Mouse (Mus musculus) frontal cortex, postnatal 10 days (tissue): ENCODE data around the gene Naa16.
"Not testable (repeated sequence)": the region's sequence is repeated elsewhere in the genome, so short reads cannot be mapped to it uniquely, and the experiment has no call there.

ENCODE experiments used
- DNase-seq, 2 experiments: peaks; one replicate each; pipeline ENCODE4 v3.0.0; 2022; ENCODE audit warnings: low spot score in 2 of 2, mixed read lengths in 1 of 2

Naa16 gene

GRCm38 (mm10) chr14:79390265-79390926, at the start of gene Naa16:
TSS of gene Naa16 (minus strand) at chr14:79390778.
- peak; percentile 87 to 94 for DNase-seq

DNA sequence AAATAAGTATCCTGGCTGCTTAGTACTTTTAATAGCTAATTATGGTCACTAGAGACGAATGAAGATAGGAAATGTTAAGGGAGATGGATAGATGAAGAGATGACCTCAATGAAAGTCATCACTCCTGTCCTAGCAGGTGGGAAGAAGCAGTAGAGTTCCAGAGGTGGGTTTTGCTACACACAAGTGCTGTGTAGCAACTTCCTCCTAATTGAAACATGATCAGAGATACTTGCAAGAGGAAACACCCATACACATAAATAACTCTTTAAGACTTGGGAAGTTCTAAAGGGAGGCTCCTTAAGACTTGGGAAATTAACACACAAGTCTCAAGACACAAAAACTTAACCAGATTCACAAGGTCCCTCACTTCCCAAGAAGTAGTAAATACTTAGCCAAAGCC, 43.5 kb upstream of the Naa16 start:
- DNase-seq: no peak

DNA sequence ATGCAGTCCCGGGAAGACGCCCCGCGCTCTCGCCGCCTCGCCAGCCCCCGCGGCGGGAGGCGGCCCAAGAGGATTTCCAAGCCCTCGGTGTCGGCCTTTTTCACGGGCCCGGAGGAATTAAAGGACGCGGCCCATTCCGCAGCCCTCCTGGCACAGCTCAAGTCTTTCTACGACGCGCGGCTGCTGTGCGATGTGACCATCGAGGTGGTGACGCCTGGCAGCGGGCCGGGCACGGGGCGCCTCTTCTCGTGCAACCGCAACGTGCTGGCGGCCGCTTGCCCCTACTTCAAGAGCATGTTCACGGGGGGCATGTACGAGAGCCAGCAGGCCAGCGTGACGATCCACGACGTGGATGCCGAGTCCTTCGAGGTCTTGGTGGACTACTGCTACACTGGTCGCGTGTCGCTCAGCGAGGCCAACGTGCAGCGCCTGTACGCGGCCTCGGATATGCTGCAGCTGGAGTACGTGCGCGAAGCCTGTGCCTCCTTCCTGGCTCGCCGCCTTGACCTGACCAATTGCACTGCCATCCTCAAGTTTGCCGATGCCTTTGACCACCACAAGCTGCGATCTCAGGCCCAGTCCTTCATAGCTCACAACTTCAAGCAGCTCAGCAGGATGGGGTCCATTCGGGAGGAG, 36.3 kb upstream of the Naa16 start:
- DNase-seq: not testable (repeated sequence)

DNA sequence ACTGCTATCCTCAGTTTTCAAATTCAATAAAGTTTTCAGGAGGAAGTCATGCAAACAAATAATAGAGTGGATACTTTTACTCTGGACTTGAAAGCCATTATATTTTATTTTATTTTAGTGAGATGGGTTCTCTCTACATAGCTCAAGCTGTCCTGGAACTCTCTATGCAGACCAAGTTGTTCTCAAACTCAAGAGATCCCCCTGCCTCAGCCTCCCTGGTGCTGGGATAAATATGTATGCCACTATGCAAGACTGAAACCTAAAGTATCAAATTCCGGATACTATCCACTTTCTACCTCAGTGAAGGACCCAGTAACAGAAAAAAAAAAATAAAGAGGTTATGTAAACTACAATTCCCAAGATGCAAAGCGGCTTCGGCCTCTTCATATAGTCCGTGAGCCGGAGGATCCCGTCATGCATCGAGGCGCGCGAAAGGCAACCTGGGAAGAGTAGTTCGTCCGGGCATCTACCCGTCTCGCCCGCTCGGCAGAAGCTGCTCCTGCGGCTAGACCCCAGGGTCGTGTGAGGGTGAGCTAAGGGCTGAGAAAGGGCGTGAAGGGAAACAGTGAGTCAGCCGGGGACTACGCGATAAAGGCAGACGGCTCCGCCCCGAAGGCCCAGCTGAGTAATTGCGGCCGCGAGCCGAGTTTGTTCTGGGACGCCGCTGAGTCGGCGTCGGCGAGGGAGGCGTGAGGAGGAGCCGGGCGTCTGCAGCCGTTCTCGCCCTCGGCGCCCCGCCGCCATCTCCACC, 35.6 kb upstream of the Naa16 start, which contains the start of gene Kbtbd7:
Kbtbd7 (plus strand) TSS at position 533 of the 751 bp plus-strand sequence.
- DNase-seq: peak; percentile 89 to 90

DNA sequence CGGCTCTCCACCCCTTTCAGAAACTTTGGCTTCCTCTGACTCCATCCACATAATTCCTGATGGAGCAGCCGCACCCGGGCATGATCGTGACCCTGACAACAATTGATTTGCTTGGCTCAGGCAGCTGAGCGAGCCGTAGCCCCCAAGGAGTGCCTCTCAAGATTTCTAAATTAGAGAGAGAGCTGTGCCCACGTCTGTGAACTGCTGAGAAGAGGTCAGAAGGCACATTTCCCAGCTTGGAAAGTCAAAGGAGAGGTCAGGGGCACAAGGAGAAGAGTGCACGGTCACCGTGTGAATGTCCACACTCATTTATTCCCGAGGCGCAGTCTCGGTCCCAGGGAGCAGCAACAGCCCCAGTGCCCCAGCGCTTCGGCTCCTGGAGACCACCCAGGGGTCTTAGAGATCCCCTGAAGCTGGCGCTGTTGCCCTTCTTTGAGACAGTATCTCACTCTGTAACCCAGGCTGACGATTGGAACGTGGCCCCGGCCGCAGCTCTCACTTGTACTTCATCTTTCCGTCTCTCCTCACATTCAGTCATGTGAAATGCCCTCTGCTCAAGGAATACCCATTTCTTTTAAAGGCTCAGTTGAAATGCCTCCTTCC, 29.6 kb upstream of the Naa16 start:
- no peak for DNase-seq

- no peak for DNase-seq
These were observed 22.5 kb upstream of the Naa16 start for GRCm38 (mm10) chr14:79413121-79413520.

DNA sequence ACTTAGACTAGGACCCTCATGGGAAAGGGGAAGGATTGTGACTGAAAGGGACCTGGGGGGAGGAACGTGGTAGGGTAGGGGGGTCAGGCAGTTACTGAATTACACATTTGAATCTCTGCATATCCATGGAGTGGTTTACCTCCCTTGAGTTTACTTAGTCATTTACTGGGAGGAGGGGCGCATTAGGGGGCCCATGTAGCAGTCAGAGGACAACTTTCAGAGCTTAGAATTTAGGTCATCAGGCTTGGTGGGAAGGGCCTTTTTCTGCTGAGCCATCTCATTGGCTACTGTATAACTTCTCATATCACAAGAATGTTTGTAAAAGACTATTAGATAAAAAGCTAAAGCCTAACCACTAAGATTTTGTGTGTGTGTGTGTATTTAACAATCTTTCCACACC, 20.1 kb upstream of the Naa16 start:
- DNase-seq: no peak

- DNase-seq: no peak
These were observed 18.8 kb upstream of the Naa16 start for GRCm38 (mm10) chr14:79409278-79409830.

DNA sequence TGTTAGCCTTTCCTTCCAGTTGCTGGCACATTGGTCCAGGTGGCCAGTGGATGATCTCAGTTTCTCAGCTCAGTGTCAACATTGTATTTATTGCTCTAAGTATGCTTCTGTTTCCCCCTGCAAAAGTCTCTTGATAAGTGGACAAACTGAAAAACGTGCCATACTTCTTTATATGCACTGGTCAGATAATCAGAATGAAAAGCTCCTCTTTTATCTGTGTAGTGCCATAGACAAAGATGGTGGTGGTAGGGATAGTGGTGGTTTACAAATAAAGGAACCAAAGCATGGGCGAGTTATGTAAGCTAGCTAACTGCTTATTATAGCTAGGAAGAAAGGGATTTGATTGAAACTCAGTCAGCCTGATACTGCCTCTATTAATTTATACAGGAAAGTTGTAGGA, 17.1 kb upstream of the Naa16 start:
- no peak for DNase-seq

- DNase-seq: peak; percentile 47 to 57
These were observed 6.9 kb upstream of the Naa16 start, which contains the start of gene Mtrf1 for GRCm38 (mm10) chr14:79397321-79398122. TSS of gene Mtrf1 (plus strand) at chr14:79397772.

DNA sequence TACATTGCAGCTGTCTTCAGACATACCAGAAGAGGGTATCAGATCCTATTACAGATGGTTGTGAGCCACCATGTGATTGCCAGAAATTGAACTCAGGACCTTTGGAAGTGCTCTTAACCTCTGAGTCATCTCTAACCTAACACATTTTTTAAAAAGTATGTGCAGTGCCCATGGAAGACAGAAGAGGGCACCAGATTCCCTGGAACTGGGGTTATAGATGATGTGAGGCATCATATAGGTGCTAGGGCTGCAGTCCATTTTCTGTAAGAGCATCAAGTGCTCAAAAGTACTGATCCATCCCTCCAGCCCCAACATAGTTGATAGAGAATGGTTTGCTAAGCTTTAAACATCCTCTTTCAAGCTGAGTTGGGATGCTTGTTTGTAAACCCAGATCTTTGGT, 4.0 kb upstream of the Naa16 start:
- DNase-seq: no peak

GRCm38 (mm10) chr14:79393289-79393688, 2.7 kb upstream of the Naa16 start:
- DNase-seq: no peak

GRCm38 (mm10) chr14:79389438-79390264, 927 bp downstream of the Naa16 start:
- no peak for DNase-seq

- no peak for DNase-seq
These were observed 2.3 kb downstream of the Naa16 start for GRCm38 (mm10) chr14:79388304-79388703.

DNA sequence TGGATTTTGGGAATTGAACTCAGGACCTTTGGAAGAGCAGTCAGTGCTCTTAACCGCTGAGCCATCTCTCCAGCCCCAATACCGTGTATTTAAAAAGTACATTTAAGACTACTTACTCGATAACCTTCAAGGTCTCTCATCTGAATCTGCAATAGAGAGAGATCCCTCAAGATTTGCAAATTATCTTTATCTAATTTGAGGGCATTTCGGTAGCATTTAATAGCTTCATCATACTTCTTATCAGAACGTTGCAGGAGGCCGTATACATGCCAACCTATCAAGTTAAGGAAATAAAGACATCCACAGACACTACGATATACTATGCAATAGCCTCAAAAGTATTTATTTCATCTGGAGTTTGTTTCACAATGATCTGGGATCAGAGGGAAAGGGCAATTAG, 7.5 kb downstream of the Naa16 start:
- no peak for DNase-seq

DNA sequence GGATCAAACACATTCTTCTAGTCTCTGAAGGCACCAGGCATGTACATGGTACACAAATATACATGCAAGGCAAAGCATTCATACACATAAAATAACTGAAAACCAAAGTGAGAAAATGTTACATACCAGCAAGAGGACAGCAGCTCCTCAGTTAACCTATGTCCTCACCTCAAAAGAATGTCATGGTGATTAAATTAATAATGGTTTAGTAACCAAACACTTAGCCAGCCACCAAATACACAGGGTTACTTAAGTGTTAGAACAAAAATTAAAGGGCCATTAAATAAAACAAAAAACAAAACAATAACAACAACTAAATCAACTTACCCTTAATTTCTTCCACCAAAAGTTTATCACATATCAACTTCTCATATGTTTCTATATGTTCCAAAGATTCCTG, 13.5 kb downstream of the Naa16 start:
- DNase-seq: no peak

- DNase-seq: no peak
These were observed 32.5 kb downstream of the Naa16 start for GRCm38 (mm10) chr14:79358055-79358454.

GRCm38 (mm10) chr14:79346384-79346783, 44.2 kb downstream of the Naa16 start:
- DNase-seq: no peak

DNA sequence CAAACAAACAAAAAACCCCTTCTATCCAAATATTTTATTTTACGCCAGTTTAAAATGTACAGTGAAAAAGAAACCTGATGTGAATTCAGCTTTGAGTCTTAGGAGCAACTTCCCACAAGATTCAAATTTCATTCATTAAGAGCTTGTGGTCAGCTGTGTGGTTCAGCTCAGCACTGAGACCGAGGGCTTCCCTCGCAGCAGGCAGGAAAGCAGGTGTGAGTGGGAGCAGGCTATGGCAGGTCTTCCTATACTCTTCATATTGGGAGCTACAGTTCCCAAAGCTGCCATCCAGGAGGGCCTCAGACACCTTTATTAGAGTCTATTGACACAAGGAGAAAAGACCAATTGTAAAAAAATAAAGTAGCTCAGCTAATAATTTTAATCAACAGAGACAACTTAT, 55.0 kb downstream of the Naa16 start:
- no peak for DNase-seq

DNA sequence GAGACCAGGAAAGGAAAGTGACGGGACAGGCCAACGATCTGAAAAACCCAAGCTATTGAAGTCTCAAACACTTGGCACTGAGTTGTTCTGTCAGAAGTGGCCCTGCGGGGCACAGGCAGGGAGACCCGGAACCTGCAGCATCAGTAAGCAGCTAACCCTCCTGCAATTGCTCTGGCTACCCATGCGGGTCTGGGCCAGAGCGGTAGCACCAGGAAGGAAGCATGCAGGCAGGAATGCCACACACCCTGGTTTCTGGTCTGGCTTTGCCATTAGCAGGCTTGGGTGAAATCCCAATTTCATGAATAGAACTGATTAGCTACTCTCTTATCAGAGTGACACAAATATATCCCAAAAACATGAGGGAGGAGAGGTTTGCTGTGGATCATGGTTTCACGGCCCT, 58.6 kb downstream of the Naa16 start:
- no peak for DNase-seq
